Mouse (Mus musculus): ENCODE measurements at regions not wholly inside any gene's neighbourhood (a gene's known extent, or its start where the extent isn't known, plus 50 kb on each side); places are given as distances from the start of the nearest gene placed in this dataset.

DNA sequence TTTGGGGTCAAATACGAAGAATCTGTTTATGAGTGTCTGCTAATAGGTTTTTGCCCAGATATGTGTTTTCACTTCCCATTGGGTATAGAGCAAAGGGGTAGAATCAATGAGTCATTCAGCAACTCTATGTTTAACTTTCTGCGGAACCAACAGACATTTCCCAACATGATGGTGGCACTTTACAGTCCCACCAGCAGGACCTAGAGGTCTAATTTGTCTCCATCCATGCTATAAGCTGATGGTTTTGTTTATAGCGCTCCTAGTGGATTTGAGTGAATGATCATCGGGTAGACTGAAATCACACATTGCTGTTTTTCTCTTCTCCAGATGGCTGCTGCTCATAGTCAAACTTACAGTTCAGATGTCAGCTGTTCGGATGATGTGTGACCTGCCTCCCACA lies 99.7 kb upstream of the Arid5b start:
- H3K36me3 ChIP-seq (ENCODE audit: control insufficient read depth, insufficient read depth, low read length), result no peaks in the 10 kb centered on the region
- WGBS (ENCODE audit: insufficient replicate concordance), result 85% methylated on average over 5 of the region's 5 CpGs
- H3K4me1 ChIP-seq (ENCODE audit: control insufficient read depth, insufficient read depth, low read length), result no peaks in the 10 kb centered on the region
- no peak overlapping the region for H3K9ac ChIP-seq (ENCODE audit: low read depth, low read length)
- no peak overlapping the region for H3K4me2 ChIP-seq
- H3K9me3 ChIP-seq (replicated peaks; ENCODE audit: control insufficient read depth, low read length), result no peaks in the 10 kb centered on the region
- H3K27ac ChIP-seq (ENCODE audit: low read depth, low read length), result no peak overlapping the region
- ATAC-seq (replicated peaks; ENCODE audit: insufficient number of reproducible peaks, low FRiP score, low TSS enrichment), result no peak
- no peak overlapping the region for H3K4me3 ChIP-seq (ENCODE audit: low read depth, low read length)
- H3K27me3 ChIP-seq (ENCODE audit: control insufficient read depth, insufficient read depth, low read length), result no peaks in the 10 kb centered on the region

DNA sequence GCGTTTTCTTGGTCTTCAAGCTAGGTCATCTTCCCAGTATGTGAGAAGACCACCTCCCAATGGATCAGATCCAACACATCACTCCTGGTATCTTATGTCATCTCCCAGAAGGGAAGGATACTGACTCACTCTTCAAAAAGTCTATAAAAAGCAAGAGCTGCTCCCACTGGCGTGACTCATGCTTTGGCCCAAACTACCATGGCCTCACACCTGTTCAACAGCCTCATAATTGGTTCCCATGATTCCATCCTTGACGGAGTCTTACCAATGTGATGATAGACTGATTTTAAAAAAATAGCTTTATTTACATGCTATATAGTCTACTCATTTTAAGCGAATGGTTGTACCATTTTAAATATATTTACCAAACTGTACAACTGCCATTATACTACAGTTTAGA lies 98.9 kb upstream of the Arid5b start:
- no peaks in the 10 kb centered on the region for H3K36me3 ChIP-seq (ENCODE audit: control insufficient read depth, insufficient read depth, low read length)
- no peaks in the 10 kb centered on the region for H3K27me3 ChIP-seq (ENCODE audit: control insufficient read depth, insufficient read depth, low read length)
- 84% methylated on average over 4 of the region's 4 CpGs for WGBS (ENCODE audit: insufficient replicate concordance)
- H3K4me1 ChIP-seq (ENCODE audit: control insufficient read depth, insufficient read depth, low read length), result no peaks in the 10 kb centered on the region
- H3K9me3 ChIP-seq (replicated peaks; ENCODE audit: control insufficient read depth, low read length), result no peaks in the 10 kb centered on the region
- no peak for ATAC-seq (replicated peaks; ENCODE audit: insufficient number of reproducible peaks, low FRiP score, low TSS enrichment)
- H3K4me2 ChIP-seq, result no peak overlapping the region
- H3K4me3 ChIP-seq (ENCODE audit: low read depth, low read length), result no peak overlapping the region
- no peak overlapping the region for H3K9ac ChIP-seq (ENCODE audit: low read depth, low read length)
- H3K27ac ChIP-seq (ENCODE audit: low read depth, low read length), result no peak overlapping the region

DNA sequence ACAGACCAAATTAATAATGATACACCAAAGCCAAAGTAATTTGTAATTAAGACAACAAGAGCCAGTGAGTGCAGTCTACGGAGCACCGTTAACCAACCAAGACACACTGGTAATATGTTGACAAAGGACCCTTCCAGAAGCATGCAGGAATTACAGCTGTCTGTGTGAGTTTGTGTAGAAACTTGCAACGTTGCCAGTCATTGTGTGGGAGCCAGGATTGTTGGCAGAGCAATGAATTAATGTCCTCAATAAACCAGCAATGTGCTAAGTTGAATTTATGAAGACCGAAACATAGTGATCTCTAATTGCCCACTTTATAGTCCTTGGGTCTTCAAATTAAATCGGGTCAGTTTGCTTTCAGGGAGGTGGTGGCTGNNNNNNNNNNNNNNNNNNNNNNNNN lies 95.3 kb upstream of the Arid5b start:
- no peak overlapping the region for H3K4me3 ChIP-seq (ENCODE audit: low read depth, low read length)
- no peaks in the 10 kb centered on the region for H3K27me3 ChIP-seq (ENCODE audit: control insufficient read depth, insufficient read depth, low read length)
- no peaks in the 10 kb centered on the region for H3K36me3 ChIP-seq (ENCODE audit: control insufficient read depth, insufficient read depth, low read length)
- H3K4me2 ChIP-seq, result no peak overlapping the region
- no peaks in the 10 kb centered on the region for H3K9me3 ChIP-seq (replicated peaks; ENCODE audit: control insufficient read depth, low read length)
- no peaks in the 10 kb centered on the region for H3K4me1 ChIP-seq (ENCODE audit: control insufficient read depth, insufficient read depth, low read length)
- H3K9ac ChIP-seq (ENCODE audit: low read depth, low read length), result no peak overlapping the region
- no peak overlapping the region for H3K27ac ChIP-seq (ENCODE audit: low read depth, low read length)
- WGBS (ENCODE audit: insufficient replicate concordance), result 82% methylated on average over 5 of the region's 5 CpGs
- ATAC-seq (replicated peaks; ENCODE audit: insufficient number of reproducible peaks, low FRiP score, low TSS enrichment), result no peak

DNA sequence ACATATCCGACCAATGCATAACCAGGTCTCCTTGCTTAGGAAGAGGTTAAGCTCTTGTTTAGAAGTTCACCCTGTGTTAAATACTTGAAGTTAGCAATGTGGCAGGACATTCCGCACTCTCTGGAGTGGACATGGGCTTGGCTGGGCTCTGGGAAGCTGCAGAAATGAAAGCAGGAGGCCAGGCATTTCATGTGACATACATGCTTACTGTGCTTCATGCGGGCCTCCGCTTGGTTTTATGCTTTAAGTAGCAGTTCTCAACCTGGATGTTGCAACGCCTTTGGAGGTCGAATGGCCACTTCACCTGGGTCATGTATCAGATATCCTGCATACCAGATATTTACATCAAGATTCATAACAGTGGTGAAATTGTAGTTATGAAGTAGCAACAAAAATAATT lies 93.2 kb upstream of the Arid5b start:
- Histone ChIP-seq H3K9ac (ENCODE audit: low read depth, low read length) (no peak overlapping the region), H3K4me2 (no peak overlapping the region), H3K4me3 (ENCODE audit: low read depth, low read length) (no peak overlapping the region), H3K27ac (ENCODE audit: low read depth, low read length) (no peak overlapping the region), H3K27me3 (ENCODE audit: control insufficient read depth, insufficient read depth, low read length) (no peaks in the 10 kb centered on the region), H3K36me3 (ENCODE audit: control insufficient read depth, insufficient read depth, low read length) (no peaks in the 10 kb centered on the region), H3K9me3 (replicated peaks; ENCODE audit: control insufficient read depth, low read length) (0 out of 2 replicates have a peak, but pooled peaks cover 2% of the 10 kb centered on the region), H3K4me1 (ENCODE audit: control insufficient read depth, insufficient read depth, low read length) (no peaks in the 10 kb centered on the region)
- ATAC-seq (replicated peaks; ENCODE audit: insufficient number of reproducible peaks, low FRiP score, low TSS enrichment), result no peak
- WGBS (ENCODE audit: insufficient replicate concordance), result 85% methylated on average over 6 of the region's 6 CpGs

DNA sequence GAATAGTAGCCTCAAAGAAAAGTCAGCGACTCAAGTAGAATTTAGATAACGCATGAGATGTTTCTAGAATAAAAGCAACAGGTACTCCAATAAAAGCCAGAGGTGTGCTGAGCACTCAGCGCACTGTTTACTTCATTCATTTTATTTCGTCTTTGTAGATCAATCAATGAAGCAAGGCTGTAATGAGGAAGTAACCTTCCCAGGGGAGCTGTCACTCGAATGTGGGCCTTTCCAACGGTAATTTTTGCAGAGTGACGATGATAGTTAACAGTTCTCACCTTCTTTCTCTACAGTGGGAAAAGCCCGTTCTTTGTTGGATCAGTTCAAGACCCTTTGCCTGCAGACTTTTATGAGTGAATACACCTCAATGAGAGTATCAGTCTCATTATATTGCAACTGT lies 92.4 kb upstream of the Arid5b start:
- Histone ChIP-seq H3K4me3 (ENCODE audit: low read depth, low read length) (no peak overlapping the region), H3K27ac (ENCODE audit: low read depth, low read length) (no peak overlapping the region), H3K36me3 (ENCODE audit: control insufficient read depth, insufficient read depth, low read length) (no peaks in the 10 kb centered on the region), H3K4me2 (no peak overlapping the region), H3K9ac (ENCODE audit: low read depth, low read length) (no peak overlapping the region), H3K27me3 (ENCODE audit: control insufficient read depth, insufficient read depth, low read length) (no peaks in the 10 kb centered on the region), H3K9me3 (replicated peaks; ENCODE audit: control insufficient read depth, low read length) (0 out of 2 replicates have a peak, but pooled peaks cover 2% of the 10 kb centered on the region), H3K4me1 (ENCODE audit: control insufficient read depth, insufficient read depth, low read length) (no peaks in the 10 kb centered on the region)
- ATAC-seq (replicated peaks; ENCODE audit: insufficient number of reproducible peaks, low FRiP score, low TSS enrichment), result no peak
- 81% methylated on average over 8 of the region's 8 CpGs for WGBS (ENCODE audit: insufficient replicate concordance)

DNA sequence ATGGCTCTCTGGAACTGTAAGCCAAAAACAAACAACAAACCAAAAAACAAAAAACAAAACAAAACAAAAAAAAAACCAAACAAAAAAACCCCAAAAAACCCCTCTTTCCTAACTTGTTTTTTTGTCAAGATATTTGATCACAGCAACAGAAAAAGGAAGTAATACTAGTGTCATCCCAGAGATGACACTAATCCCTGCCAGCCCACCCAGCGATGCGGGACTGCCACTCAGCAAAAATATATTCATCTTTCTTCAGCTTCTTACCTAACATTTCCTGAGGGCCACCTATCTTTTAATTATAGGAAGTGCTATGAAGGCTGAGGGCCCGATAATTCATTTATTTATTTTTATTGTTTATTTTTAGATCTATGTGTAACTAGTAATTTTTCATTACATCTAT lies 88.3 kb upstream of the Arid5b start:
- 85% methylated on average over 3 of the region's 3 CpGs for WGBS (ENCODE audit: insufficient replicate concordance)

DNA sequence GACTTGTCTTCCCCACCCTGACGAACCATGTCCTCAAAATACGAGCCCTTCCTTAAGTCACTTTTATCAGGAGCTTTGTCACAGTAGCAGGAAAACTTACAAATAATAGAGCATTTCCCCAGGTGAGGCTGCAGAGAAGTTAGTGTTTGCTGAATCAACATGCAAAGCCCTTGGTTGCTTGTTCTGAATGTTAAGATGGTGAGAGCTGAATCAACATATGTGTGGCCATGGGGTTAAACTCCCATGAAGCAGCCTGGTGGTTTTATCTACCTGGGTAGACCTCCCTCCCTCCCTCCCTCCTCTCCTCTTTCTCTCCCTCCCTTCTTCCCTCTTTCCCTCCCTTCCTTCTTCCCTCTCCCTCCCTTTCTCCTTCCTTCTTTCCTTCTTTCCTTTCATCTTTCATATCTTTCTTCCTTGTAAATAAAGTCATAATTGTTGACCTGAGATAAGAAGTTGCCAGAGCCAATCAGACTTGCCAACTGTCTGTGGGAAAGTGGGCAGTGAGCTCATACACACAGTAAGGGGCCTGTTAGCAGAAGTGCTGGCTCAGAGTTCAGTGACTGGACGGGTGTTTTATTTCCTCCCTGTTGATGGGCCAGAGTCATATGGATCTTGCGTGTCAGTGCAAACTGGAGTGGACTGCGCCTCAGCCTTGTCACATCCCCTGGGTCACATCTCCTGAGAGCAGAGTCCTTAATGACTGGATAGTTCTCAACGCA lies 82.4 kb upstream of the Arid5b start:
- no peak for ATAC-seq (replicated peaks; ENCODE audit: insufficient number of reproducible peaks, low FRiP score, low TSS enrichment)
- Histone ChIP-seq H3K36me3 (ENCODE audit: control insufficient read depth, insufficient read depth, low read length) (no peaks in the 10 kb centered on the region), H3K4me1 (ENCODE audit: control insufficient read depth, insufficient read depth, low read length) (0 out of 2 replicates have a peak, but pooled peaks cover 2% of the 10 kb centered on the region), H3K9ac (ENCODE audit: low read depth, low read length) (no peak overlapping the region), H3K27ac (ENCODE audit: low read depth, low read length) (no peak overlapping the region), H3K27me3 (ENCODE audit: control insufficient read depth, insufficient read depth, low read length) (no peaks in the 10 kb centered on the region), H3K9me3 (replicated peaks; ENCODE audit: control insufficient read depth, low read length) (no peaks in the 10 kb centered on the region), H3K4me3 (ENCODE audit: low read depth, low read length) (no peak overlapping the region), H3K4me2 (no peak overlapping the region)
- WGBS (ENCODE audit: insufficient replicate concordance), result 62% methylated on average over 6 of the region's 6 CpGs

More for the DNA sequence above, 88.3 kb upstream of the Arid5b start:
- Histone ChIP-seq H3K36me3 (ENCODE audit: control insufficient read depth, insufficient read depth, low read length) (no peaks in the 10 kb centered on the region), H3K4me2 (no peak overlapping the region), H3K9me3 (replicated peaks; ENCODE audit: control insufficient read depth, low read length) (0 out of 2 replicates have a peak, but pooled peaks cover 2% of the 10 kb centered on the region), H3K27ac (ENCODE audit: low read depth, low read length) (no peak overlapping the region), H3K4me1 (ENCODE audit: control insufficient read depth, insufficient read depth, low read length) (no peaks in the 10 kb centered on the region), H3K4me3 (ENCODE audit: low read depth, low read length) (no peak overlapping the region), H3K27me3 (ENCODE audit: control insufficient read depth, insufficient read depth, low read length) (no peaks in the 10 kb centered on the region), H3K9ac (ENCODE audit: low read depth, low read length) (no peak overlapping the region)
- no peak for ATAC-seq (replicated peaks; ENCODE audit: insufficient number of reproducible peaks, low FRiP score, low TSS enrichment)

DNA sequence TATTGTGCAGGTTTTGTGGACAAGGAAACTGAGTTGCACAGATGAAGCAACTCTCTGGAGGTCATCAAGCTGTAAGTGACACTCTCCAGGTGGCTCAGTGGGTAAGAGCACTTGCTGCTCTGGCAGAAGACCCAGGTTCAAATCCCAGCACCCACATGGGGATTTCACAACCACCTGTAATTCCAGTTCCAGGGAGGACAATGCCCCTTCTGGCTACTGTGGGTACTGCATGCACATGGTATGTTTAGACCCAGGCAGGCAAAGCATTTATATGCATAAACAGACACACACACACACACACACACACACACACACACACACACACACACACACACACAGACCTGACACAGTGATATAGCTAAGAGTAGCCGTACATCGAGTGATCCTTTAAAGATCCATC lies 80.6 kb upstream of the Arid5b start:
- Histone ChIP-seq H3K27me3 (ENCODE audit: control insufficient read depth, insufficient read depth, low read length) (no peaks in the 10 kb centered on the region), H3K27ac (ENCODE audit: low read depth, low read length) (no peak overlapping the region), H3K9me3 (replicated peaks; ENCODE audit: control insufficient read depth, low read length) (no peaks in the 10 kb centered on the region), H3K4me2 (no peak overlapping the region), H3K36me3 (ENCODE audit: control insufficient read depth, insufficient read depth, low read length) (no peaks in the 10 kb centered on the region), H3K9ac (ENCODE audit: low read depth, low read length) (no peak overlapping the region), H3K4me1 (ENCODE audit: control insufficient read depth, insufficient read depth, low read length) (0 out of 2 replicates have a peak, but pooled peaks cover 2% of the 10 kb centered on the region), H3K4me3 (ENCODE audit: low read depth, low read length) (no peak overlapping the region)
- 94% methylated on average over 2 of the region's 2 CpGs for WGBS (ENCODE audit: insufficient replicate concordance)
- no peak for ATAC-seq (replicated peaks; ENCODE audit: insufficient number of reproducible peaks, low FRiP score, low TSS enrichment)

DNA sequence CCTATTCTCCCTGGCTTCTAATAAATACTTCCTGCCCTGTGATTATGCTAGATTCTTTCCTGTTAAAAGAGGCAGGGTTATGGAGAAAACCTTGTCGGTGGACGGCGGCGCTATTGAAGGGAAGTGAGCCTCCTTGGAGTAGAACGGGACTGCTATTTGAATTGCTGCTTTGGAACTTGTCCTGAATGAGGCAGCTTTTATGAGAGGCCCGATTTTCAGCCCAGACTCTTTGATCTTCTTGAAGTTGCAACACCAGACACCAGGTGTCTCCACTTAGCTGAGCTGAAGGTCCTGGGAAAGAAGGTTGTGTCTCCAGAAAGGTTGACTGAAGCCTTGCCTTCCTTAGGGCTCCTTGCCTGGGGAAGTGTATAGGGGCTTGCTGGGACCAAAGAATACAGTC lies 78.4 kb upstream of the Arid5b start:
- 71% methylated on average over 6 of the region's 6 CpGs for WGBS (ENCODE audit: insufficient replicate concordance)

More for the DNA sequence above, 78.4 kb upstream of the Arid5b start:
- H3K27me3 ChIP-seq (ENCODE audit: control insufficient read depth, insufficient read depth, low read length), result no peaks in the 10 kb centered on the region
- ATAC-seq (replicated peaks; ENCODE audit: insufficient number of reproducible peaks, low FRiP score, low TSS enrichment), result no peak
- no peaks in the 10 kb centered on the region for H3K9me3 ChIP-seq (replicated peaks; ENCODE audit: control insufficient read depth, low read length)
- H3K36me3 ChIP-seq (ENCODE audit: control insufficient read depth, insufficient read depth, low read length), result no peaks in the 10 kb centered on the region
- no peak overlapping the region for H3K4me3 ChIP-seq (ENCODE audit: low read depth, low read length)
- H3K4me2 ChIP-seq, result no peak overlapping the region
- H3K9ac ChIP-seq (ENCODE audit: low read depth, low read length), result no peak overlapping the region
- H3K4me1 ChIP-seq (ENCODE audit: control insufficient read depth, insufficient read depth, low read length), result 0 out of 2 replicates have a peak, but pooled peaks cover 2% of the 10 kb centered on the region
- H3K27ac ChIP-seq (ENCODE audit: low read depth, low read length), result no peak overlapping the region
